Mouse (Mus musculus) adrenal gland, adult 10 weeks (tissue): ENCODE measurements around the gene Tnni3. TPM values are rescaled to one million over a fixed set of nuclear protein-coding genes. Genes with fewer than 3 reads are reported as not detected.

Experiments used
- polyA plus RNA-seq: library from polyadenylated mRNA; stranded (reverse); fragments of 350-450 nt; fragmentation: Illumina TruSeq; extraction: RNeasy Lipid Tissue Mini Kit (QIAGEN cat#74804); gene quantifications from one replicate; pipeline ENCODE4 v1.2.3, GENCODE M21; 2014; ENCODE audit warnings: low read depth, low replicate concordance

The Tnni3 gene
- not detected for polyA plus RNA-seq

GRCm38 (mm10) chr7:4524212-4524922, at the start of gene Tnni3:
Gene Tnni3 (minus strand): TSS chr7:4524229.

DNA sequence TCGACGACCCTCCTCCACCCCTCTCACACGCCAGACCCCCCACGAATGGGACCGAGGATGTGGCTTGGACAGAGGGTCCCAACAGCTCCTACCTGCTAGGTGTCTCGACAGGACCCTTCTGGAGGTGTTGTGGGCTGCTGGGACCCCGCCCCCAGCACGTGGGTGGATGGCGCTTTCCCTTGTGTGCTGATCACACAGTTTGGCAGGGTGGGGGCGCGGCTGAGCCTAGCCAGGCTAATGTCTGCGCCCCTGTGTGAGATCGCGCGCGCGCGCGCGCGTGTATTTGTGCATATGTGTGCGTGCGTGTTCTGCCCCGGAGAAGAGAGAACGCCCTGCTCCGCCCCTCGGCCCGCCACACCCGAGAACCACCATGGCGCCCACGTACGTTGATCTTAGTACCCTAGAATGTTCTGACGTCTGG, 23.2 kb upstream of the Tnni3 start, which contains the start of gene Syt5:
Gene Syt5, minus strand, starts transcription at position 321 of the 421 bp plus-strand sequence.

GRCm38 (mm10) chr7:4532005-4532729, 8.1 kb upstream of the Tnni3 start, which contains the start of gene Dnaaf3:
Gene Dnaaf3 (minus strand): TSS chr7:4532453.

GRCm38 (mm10) chr7:4516332-4517050, 7.5 kb downstream of the Tnni3 start, which contains the start of gene Tnnt1:
Gene Tnnt1 (minus strand): TSS chr7:4516382.

GRCm38 (mm10) chr7:4501558-4502397, 22.3 kb downstream of the Tnni3 start, which contains the start of gene Ppp1r12c:
Gene Ppp1r12c (minus strand): TSS chr7:4501680.

Other genes starting within 250 kb of the Tnni3 start
- 0.70 TPM for gene Ncr1, start 186.5 kb downstream of the Tnni3 start, polyA plus RNA-seq
- not detected for gene Gp6, start 126.5 kb downstream of the Tnni3 start, polyA plus RNA-seq
- gene Rdh13, start 78.6 kb downstream of the Tnni3 start, polyA plus RNA-seq, result 5.3 TPM
- 0.35 TPM for gene Eps8l1, start 63.6 kb downstream of the Tnni3 start, polyA plus RNA-seq
- 9.2 TPM for gene Ppp1r12c, start 22.5 kb downstream of the Tnni3 start, polyA plus RNA-seq
- not detected for gene Tnnt1, start 7.8 kb downstream of the Tnni3 start, polyA plus RNA-seq
- gene Dnaaf3, start 8.2 kb upstream of the Tnni3 start, polyA plus RNA-seq, result not detected
- gene Syt5, start 23.3 kb upstream of the Tnni3 start, polyA plus RNA-seq, result 1.2 TPM
- gene Ptprh, start 79.8 kb upstream of the Tnni3 start, polyA plus RNA-seq, result not detected
- 0.99 TPM for gene Tmem86b, start 107.2 kb upstream of the Tnni3 start, polyA plus RNA-seq
- 11.8 TPM for gene Ppp6r1, start 134.8 kb upstream of the Tnni3 start, polyA plus RNA-seq
- not detected for gene Hspbp1, start 160.8 kb upstream of the Tnni3 start, polyA plus RNA-seq
- 0.35 TPM for gene Brsk1, start 166.4 kb upstream of the Tnni3 start, polyA plus RNA-seq
- gene Tmem150b, start 201.0 kb upstream of the Tnni3 start, polyA plus RNA-seq, result not detected
- gene Kmt5c, start 215.9 kb upstream of the Tnni3 start, polyA plus RNA-seq, result 1.4 TPM
- gene Cox6b2, start 228.9 kb upstream of the Tnni3 start, polyA plus RNA-seq, result not detected
- gene Fam71e2, start 247.1 kb upstream of the Tnni3 start, polyA plus RNA-seq, result not detected